Mouse (Mus musculus) hematopoietic stem cell, adult 5-6 weeks (primary cell): ENCODE data around the gene Sgcd. TPM values are rescaled to one million over a fixed set of nuclear protein-coding genes. Genes with fewer than 3 reads are reported as not detected.

Source experiments
- ATAC-seq, 2 experiments: fragments of 125-278 bp in 1 of 2; replicated peaks in 1 of 2; 2 replicates each; pipeline ENCODE4 v1.8.0; 2016 to 2017; ENCODE audit warnings: inconsistent platforms in 2 of 2, mild to moderate bottlenecking in 2 of 2, moderate number of reproducible peaks in 2 of 2, low read depth in 1 of 2, moderate TSS enrichment in 1 of 2; ENCODE audit not compliant: low FRiP score in 2 of 2, poor library complexity in 2 of 2, severe bottlenecking in 2 of 2, insufficient read depth in 1 of 2, low TSS enrichment in 1 of 2
- total RNA-seq: library from RNA; stranded (forward); fragments of 172-1452, 232-1000 nt; gene quantifications from 2 replicates; pipeline ENCODE4 v1.2.3, GENCODE M21; 2017

Gene Sgcd
- total RNA-seq, result not detected in 2 replicates

DNA sequence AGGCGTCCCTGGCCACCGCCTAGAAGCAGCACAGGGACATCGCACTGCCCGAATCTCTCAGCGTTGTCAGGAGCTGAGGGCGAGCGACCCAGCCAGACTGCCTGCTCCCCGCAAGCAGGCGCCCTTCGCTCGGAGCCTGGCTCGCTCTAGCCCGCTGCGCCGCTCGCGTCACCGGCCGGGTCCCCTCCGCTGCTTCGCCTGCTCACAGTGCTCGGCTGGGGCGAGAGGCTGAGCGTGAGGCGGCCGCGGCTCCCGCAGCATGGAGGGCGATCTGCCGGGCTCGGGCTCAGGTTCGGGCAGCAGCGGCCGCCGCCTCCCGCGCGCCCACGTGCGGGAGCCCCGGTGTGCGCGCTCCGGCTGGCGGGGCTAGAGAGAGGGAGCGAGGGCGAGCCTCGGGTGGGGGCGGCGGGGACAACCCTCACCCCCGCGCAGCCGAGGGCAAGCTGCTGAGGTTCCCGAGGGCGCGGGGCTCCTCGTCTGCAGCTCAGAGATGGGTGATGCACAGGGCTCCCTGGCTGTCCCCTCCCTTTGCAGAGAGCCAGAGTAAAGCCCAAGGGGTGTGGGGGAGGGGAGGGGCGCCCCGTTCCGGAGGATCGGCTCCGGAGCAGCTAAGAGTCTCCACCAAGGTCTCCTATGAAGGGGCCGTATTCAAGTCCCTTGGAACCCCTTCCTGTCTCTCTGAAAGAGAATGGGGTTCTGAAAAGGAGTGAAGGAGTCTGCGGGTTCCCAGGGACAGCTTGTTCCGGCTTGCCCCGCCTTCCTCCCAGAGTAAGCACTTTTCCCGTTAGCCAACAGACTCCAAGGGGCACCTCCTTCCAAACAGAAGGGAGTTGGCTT, at the start of gene Sgcd:
TSS of gene Sgcd (minus strand) at position 273 of the 837 bp plus-strand sequence.
- no peak for ATAC-seq

DNA sequence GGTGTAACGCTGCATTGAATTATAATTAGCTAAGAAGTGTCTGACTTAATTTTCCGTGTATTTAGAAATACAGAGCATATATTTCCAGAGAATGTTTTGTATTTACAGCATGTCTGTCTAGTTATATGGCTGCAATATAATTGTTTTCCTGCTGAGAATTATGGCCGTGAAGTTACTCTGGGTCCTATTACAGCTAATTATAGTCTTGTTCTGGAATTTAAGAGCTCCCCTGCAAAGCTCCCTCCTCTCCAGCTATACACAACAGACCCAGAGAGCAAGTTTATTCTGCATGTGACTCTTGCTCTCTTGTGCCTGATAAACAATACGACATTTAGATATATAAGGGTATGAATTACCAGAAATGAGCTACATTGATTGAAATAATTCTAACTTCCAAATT, 49.3 kb upstream of the Sgcd start:
- no peak for ATAC-seq

DNA sequence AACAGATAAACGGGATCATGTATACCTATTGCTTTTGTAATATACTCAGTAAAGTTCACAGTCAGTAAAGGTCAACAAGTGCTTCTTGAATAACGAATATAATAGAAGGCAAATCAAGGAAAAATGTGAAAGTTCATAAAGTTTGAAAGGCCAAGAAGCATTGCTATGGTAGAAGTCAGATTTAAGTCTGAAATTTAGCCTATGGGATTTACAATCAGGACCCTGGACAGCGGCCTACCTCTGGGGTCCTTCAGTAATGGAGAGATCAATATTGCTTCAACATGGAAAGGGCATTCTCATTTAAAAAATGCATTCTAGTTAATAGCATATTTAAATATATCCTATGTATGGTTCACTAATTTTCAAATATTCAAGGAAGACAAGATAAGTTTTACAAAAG, 24.1 kb upstream of the Sgcd start:
- ATAC-seq, result no peak

DNA sequence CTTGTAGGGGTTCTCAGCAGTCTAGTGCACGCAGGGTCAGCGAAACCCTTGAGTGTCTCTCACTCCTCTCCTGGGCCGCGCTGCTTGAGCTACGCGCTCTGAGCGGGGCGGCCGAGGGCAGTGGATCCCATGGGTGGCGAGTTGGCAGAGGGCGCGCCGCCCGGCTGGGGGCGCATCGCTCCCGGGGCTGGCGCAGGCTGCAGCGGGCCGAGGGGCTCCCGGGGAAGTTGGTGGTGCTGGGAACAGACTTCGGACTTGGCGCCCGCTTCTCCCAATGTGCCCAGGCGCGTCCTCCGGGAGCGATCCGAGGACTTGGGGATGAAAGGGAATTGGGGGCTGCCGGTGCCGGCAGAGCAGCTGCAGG, 454 bp downstream of the Sgcd start:
- no peak for ATAC-seq

DNA sequence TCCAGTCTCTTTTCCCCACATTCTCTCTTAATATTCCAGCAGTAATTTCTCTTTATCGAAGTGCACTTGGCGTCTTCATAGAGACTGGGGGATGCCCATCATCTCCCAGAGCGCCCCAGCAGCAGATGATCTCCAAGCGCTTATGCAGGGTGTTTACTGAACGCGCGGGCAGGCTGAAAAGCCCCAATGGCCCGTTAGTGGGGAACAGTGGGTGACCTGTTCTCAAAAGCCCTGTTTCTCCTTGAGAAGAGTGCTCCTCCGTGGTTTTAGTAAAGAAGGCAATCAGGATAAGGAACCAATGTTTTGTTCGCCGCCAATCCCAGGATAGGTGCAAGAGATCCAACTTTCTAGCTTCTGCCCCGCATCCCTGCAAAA, 889 bp downstream of the Sgcd start:
- ATAC-seq, result no peak

DNA sequence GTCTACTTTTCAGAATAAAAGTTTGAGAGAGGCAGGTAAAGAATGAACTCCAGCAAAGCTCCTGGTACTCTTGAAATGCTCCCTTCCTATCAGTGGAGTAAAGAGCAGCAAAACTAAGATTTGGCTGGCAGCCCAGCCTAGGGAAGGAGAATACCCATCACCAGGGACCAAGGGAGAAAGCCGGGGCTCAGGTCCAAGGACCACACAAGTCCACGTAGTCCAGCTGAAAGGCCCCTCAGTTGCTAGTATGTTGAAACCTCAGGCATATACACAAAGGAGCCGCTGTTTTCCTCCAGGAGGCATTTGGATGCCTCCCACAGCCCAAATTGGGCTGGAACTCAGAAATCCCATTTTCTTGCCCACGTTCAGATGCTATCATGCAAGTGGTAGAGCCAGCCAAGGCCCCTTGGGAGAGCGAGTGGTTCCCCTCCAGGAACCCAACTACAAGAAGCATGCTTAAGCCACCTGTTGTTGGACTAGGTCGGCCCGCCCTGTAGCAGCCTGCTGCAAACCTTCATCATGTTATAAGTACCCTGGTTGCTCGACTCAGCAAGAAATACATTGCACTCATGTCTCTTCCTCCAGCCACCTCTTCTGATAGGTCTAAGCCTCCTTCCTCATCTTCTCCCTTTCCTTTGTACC, 1.4 kb downstream of the Sgcd start:
- ATAC-seq, result no peak

DNA sequence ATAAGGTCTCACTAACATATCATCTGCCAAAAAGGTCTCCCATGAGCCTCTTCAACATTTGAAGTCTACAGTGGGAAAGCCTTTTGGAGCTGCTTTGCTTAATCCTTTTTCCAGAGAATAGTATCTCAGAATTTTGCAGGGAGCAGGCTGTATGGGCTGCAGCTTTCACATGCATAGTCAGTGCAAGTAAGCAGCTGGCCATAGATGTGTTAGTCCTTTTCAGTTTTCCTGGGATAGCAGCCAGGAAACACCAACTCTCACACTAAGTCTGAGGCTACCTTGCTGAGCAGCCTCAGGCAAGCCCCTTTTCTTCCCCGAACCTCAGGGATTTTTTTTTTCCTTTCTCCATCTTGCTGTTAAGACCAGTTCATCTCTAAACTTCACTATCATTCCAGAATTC, 6.6 kb downstream of the Sgcd start:
- no peak for ATAC-seq

DNA sequence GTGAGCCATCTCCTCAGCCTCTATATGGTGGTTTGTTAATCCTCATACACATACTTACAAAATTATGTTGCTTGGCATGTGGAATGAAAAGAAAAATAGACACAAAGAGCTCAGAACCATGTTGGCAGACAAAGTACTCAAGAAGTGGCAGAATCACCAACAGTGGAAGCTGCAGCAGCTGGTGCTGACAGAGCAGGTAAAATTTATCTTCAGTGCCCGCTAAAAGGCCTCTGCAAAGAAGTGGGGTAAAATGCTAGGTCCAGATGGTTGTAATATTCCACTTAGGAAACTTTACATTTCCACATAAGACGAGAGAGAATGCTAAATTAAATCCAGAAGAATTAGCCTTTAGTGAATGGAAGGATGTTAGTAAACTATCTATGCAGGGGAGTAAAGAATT, 7.7 kb downstream of the Sgcd start:
- ATAC-seq, result no peak

DNA sequence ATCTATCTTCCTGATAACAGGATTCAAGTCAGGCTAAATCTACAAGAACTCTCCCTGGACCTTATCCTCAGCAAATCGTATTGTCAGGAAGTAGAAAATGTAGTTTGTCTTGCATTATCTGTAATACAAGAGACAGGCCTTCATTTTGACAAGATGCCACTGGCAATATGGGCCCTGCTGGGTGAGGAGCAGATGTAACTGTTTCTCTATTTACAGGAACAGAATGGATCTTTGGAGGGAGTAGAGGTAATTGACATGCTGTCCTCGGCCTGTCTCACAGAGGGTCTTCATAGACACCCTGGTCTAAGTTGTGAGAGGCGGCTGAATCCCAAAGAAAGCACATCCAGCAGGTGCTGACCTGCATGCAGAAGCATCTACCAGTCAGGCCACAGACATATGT, 35.5 kb downstream of the Sgcd start:
- no peak for ATAC-seq

DNA sequence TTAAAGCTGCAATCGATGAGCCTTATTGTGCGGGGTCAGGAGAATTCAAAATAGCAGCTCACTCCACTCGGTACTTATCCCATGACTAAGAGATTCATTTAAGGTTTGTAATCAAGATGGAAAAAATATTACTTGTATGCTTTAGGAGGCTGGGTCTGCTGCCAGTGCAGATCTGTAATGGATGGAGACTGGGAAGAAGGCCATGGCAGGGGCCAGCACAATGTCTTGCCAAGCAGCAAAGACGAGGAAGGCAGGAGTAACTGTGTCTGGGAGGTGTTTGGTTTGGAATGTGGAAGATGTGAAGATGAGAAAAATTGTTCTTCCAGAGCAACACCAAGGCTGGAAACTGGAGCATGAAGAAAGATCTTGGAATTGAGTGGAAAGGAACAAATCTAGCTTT, 36.4 kb downstream of the Sgcd start:
- no peak for ATAC-seq

DNA sequence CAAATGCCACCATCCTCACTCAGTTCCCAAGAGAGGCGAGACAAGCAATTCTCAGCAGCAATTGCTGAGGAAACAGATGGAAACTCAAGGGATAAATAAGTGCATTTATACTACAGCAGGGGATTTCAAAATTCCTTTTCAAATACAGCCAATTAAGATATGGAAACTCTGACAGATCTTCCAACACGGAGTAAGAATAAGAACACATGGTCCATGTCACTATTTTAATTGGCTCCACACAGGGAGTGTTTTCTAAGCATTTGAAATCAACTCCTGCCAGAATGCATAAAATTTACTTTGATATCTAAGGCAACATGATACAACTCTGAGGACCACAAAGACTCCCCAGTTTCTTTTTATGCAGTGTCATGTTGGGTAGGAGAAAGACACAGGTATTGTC, 49.0 kb downstream of the Sgcd start:
- no peak for ATAC-seq

DNA sequence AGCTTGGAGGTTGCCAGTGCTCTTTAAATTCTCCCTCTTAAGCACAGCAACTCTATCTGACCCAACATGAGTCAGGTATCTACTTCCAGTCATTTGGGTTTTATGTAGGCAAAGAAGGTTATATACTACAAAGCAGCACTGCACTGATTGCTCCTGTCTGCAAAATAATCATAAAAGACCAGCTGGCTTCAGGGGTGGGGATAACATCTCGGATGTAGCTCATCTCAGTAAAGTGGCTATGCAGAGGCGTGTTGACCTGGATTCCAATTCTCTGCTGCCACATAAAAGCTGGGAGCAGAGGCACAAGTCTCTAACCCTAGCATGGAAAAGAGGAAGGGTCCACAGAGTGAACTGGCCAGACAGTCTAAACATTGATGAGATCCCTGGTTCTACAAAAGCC, 71.2 kb downstream of the Sgcd start:
- ATAC-seq, result no peak

DNA sequence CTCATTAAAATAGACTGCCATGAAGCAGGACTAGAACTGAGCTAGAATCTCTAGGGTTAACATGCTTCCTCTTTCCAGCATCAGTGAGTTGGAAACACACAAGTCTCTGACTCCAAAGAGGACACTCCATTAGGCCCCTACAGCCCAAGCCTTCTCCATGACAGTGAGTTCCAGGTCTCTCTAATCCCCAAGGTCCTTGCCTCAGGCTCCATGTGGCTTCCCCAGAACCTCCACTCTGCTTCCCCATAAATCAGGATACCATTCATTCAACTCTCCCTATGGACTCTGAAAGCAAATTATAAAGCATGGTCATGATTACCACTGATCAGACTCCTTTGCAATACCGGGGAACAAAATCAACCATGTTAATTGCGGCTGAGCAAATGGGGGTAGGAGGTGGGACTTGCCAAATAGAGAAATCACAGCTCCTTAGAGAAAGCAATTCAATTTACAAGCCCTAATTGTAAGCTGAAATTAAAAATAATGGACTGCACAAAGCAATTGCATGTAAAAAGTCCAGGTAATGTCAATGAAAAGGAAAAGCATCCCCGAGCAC, 97.1 kb downstream of the Sgcd start:
- no peak for ATAC-seq

DNA sequence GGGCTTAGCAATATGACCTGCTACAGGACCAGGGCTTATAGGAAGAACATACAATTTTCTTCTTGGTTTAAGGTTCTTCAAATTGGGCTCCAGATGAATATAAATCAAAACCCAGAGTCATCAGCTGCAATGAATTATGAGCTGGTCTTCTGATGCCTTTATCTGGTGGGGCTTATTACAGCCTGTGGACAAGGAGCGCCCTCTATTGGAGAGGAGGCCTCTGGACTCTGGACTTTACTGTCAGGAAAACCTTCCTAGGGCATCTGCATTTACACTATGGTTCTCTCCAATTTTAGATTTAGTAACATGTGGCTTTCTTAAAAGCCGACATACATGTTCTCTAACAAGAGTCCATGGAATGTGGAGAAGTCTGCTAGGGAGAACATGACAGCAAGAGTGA, 98.5 kb downstream of the Sgcd start:
- no peak for ATAC-seq

DNA sequence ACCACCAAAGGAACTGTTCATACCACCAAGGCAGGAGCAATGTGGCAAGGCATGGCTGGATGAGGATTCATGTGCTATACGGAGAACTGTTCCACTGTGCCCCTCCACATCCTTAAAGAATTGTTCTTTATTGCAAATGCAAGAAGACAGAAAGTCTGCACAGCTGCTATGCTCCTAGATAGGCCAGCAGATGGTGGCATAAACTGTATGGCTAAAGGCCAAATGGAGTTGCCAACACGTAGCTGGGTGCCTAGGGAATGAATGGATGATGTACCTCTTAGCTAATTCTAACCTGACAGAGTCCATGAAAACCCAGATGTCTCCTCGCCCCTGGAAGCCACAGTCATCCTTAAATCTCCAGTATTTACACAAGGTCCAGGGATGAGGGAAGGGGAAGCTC, 103.5 kb downstream of the Sgcd start:
- ATAC-seq, result no peak

DNA sequence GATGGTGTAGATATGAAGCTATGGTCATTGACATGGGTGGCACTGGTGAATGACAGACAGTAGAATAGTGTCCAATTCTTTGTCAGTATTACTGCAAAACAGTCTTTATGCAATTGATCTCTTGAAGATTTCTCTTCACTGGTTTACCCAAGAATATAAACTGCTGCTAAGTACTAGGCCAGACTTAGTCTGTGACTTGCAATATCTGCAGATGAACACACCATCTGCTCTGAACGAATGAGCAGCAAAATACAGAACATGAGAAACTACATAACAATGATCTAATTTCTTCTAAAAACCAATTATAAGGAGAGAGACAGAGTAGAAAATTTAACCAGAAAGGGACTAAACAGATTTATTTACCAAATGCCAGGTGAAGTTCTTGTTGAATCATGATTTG, 105.2 kb downstream of the Sgcd start:
- ATAC-seq, result no peak

DNA sequence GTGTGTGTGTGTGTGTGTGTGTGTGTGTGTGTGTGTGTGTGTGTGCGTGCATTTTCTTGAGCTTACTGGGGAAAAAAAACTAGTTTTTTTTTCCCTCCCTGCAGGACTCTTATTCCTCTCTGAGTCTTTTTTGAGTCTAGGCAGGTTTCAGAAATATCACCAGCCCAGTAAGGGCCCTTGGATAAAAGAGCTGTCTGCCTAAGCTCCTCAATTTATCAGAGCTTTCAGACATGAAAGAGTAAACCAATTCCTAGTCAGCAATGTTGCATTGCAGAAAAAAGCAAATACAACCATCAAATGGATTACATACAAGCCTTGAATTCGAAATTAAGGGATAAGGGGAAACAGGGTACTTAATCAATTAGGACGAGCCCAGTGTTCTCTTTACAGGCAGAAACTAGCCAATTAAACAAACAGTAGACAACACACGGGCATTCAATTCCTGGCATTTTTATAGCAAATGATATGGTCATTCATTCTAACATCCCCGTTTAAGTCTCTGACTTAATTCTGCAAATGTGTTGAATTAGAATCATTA, 112.1 kb downstream of the Sgcd start:
- no peak for ATAC-seq

DNA sequence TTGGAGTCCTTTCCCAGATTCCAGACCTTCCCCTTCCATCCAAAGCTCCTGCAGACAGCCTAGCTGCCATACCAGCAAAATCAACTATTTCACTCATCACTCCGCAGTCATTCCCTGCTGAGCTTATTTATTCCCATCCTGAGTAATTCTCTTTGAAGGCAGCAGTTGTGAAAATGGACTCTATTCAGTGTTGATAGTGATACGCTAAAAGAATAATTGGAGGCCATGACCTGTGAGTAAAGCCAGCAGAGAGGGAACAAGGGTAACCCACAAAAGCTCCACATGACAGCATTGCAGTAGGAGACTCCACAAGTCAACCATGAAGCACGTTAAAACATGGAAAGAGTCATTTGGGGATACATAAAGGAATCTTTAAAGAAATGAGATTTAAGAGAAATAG, 142.9 kb downstream of the Sgcd start:
- ATAC-seq, result no peak

DNA sequence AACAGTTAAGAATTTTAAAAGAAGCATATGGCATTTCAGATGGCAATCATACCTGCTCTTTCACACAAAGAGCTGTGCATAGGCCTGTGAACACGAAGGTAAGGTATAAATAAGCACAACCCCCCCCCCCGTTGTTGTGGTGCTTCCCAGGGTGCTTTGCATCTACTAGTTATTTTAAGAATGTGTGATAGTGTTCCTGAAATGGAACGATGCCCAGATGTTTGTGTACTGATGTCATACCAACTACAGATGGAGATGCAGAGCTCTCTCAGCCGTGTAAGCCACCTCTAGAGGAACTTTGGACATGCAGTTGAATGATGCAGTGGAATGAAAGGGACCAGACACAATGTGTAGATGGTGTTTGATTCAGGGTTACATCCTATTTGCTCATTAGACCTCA, 155.5 kb downstream of the Sgcd start:
- no peak for ATAC-seq
